Mouse (Mus musculus) urinary bladder, postnatal 10 days (tissue): ENCODE data around the gene Abca8b.
"Not testable (repeated sequence)": the region's sequence is repeated elsewhere in the genome, so short reads cannot be mapped to it uniquely, and the experiment has no call there.

Experiments
- DNase-seq: peaks from one replicate; pipeline ENCODE4 v3.0.0; 2022; ENCODE audit warnings: low spot score

The Abca8b gene

GRCm38 (mm10) chr11:109913156-109913555 lies 82.5 kb downstream of the Abca8b start:
- DNase-seq = not testable (repeated sequence)

GRCm38 (mm10) chr11:109912118-109912517 lies 83.5 kb downstream of the Abca8b start:
- not testable (repeated sequence) for DNase-seq

GRCm38 (mm10) chr11:109909801-109910200 lies 85.8 kb downstream of the Abca8b start:
- DNase-seq = no peak

GRCm38 (mm10) chr11:109908207-109909031 lies 87.2 kb downstream of the Abca8b start:
- DNase-seq = no peak

- no peak for DNase-seq
Observed at GRCm38 (mm10) chr11:109907508-109907907, 88.1 kb downstream of the Abca8b start.

- no peak for DNase-seq
Observed at GRCm38 (mm10) chr11:109902616-109903598, 92.7 kb downstream of the Abca8b start.

- no peak for DNase-seq
Observed at GRCm38 (mm10) chr11:109900491-109901241, 95.0 kb downstream of the Abca8b start.

GRCm38 (mm10) chr11:109898791-109899467 lies 96.7 kb downstream of the Abca8b start:
- no peak for DNase-seq

- DNase-seq = no peak
Observed at GRCm38 (mm10) chr11:109895952-109896530, 99.6 kb downstream of the Abca8b start.

- DNase-seq = no peak
Observed at GRCm38 (mm10) chr11:109895496-109895895, 100.1 kb downstream of the Abca8b start.

- no peak for DNase-seq
Observed at GRCm38 (mm10) chr11:109893894-109894804, 101.5 kb downstream of the Abca8b start.

GRCm38 (mm10) chr11:109891989-109892386 lies 103.7 kb downstream of the Abca8b start:
- no peak for DNase-seq

GRCm38 (mm10) chr11:109891371-109891988 lies 104.2 kb downstream of the Abca8b start:
- no peak for DNase-seq

GRCm38 (mm10) chr11:109889595-109889994 lies 106.0 kb downstream of the Abca8b start:
- DNase-seq = no peak

GRCm38 (mm10) chr11:109886757-109887156 lies 108.9 kb downstream of the Abca8b start:
- no peak for DNase-seq

GRCm38 (mm10) chr11:109885521-109885920 lies 110.1 kb downstream of the Abca8b start:
- no peak for DNase-seq

- no peak for DNase-seq
Observed at GRCm38 (mm10) chr11:109884801-109885200, 110.8 kb downstream of the Abca8b start.

GRCm38 (mm10) chr11:109884126-109884525 lies 111.5 kb downstream of the Abca8b start:
- no peak for DNase-seq
